Mouse (Mus musculus): ENCODE measurements around the gene Slc17a1. TPM values are rescaled to one million over a fixed set of nuclear protein-coding genes. Genes with fewer than 3 reads are reported as not detected.

Slc17a1 gene
- polyA plus RNA-seq (2015; fragmentation: Nextera tagmentation; extraction: Ambion mirVana), result 0.09 and 0.13 TPM in 2 replicates

- DNase-seq (ENCODE audit: low spot score), result no peak
These were observed at the start of gene Slc17a1 for GRCm38 (mm10) chr13:23867405-23867804. Slc17a1 (plus strand) TSS chr13:23867750.

- DNase-seq (ENCODE audit: low spot score), result no peak
These were observed 47.2 kb upstream of the Slc17a1 start for GRCm38 (mm10) chr13:23820179-23820940.

- DNase-seq (ENCODE audit: low spot score), result no peak
These were observed 45.3 kb upstream of the Slc17a1 start for GRCm38 (mm10) chr13:23822213-23822612.

DNA sequence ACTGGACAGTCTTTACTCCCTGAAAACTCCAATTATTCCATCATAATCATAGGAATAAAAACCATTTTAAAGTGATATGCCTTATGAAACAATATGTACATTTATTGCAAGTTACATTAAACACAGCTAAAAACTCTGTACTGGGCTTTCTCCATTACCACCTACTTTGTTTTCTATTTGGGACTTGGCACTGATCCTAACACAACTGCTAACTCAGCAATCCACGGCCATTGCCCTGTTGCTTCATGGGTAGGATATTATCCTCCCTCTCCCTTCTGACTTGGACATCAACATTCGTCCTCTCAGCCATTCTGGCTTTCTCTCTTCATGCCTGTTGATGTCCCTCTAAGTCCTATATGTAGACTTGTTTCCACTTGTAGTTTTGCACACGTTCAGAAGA, 40.9 kb upstream of the Slc17a1 start:
- DNase-seq (ENCODE audit: low spot score), result no peak

GRCm38 (mm10) chr13:23833053-23833452, 34.5 kb upstream of the Slc17a1 start:
- peak; percentile 48 for DNase-seq (ENCODE audit: low spot score)

DNA sequence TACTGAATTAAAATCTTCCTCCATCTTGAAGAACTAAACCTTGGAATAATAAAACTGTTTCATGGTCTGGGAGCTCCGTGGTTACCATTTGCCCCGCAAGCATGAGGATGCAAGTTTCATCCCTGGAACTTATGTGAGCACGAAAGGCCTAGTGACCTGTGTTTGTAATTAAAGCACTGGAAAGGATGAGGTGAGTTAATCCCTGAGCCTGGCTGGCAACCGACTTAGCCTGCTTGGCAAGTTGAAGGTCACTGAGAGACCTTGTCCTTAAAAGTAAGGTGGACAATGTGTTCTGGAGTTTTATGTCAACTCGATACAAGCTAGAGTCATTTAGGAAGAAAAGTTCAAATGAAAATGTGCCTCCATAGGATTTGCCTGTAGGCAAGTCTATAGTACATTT, 32.7 kb upstream of the Slc17a1 start:
- no peak for DNase-seq (ENCODE audit: low spot score)

DNA sequence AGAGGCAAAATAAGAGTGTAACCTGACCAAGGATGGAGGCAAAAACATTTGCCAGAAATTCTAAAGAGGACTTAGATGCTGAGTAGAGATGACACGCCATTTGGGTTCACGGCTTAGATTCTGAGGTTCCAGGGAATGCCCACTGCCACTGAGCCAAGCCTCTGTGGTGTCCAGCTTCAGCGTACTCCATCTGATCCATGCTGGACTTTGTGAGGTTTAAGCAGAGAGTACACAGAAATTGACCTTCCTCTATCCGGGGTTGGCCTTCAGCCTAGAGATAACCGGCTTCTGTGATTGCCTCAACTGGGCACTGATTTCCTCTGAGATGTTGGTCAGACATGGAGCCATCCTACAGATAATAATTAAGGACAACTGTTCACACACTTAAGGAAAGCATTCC, 30.9 kb upstream of the Slc17a1 start:
- no peak for DNase-seq (ENCODE audit: low spot score)

DNA sequence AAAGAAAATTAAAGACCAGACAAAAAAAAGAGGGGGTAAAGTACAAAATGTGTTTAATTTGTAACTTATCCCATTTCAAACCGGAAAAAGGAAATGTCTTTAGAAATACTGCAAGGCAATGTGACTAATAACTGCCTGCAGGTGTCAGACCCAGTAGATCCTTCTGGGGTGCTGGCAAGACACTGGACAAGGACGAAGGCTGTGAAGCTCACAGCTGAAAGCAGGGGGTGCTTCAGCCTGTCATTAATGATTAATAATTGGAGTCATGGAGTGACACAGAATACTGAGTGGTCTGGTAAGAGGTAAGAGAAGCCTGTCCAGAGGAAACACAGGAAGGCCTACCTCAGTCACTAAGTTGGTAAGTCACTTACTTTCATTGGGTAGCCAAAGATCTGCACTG, 28.2 kb upstream of the Slc17a1 start, which contains the start of gene Slc17a3:
Slc17a3 (plus strand) TSS at position 127 of the 400 bp plus-strand sequence.
- no peak for DNase-seq (ENCODE audit: low spot score)

- DNase-seq (ENCODE audit: low spot score), result no peak
These were observed 21.7 kb upstream of the Slc17a1 start for GRCm38 (mm10) chr13:23845851-23846250.

GRCm38 (mm10) chr13:23849299-23849698, 18.3 kb upstream of the Slc17a1 start:
- DNase-seq (ENCODE audit: low spot score), result no peak

GRCm38 (mm10) chr13:23856401-23856800, 11.1 kb upstream of the Slc17a1 start:
- no peak for DNase-seq (ENCODE audit: low spot score)

GRCm38 (mm10) chr13:23861815-23862214, 5.7 kb upstream of the Slc17a1 start:
- DNase-seq (ENCODE audit: low spot score), result no peak

GRCm38 (mm10) chr13:23864711-23865110, 2.8 kb upstream of the Slc17a1 start:
- no peak for DNase-seq (ENCODE audit: low spot score)

GRCm38 (mm10) chr13:23866086-23866710, 1.4 kb upstream of the Slc17a1 start:
- no peak for DNase-seq (ENCODE audit: low spot score)

DNA sequence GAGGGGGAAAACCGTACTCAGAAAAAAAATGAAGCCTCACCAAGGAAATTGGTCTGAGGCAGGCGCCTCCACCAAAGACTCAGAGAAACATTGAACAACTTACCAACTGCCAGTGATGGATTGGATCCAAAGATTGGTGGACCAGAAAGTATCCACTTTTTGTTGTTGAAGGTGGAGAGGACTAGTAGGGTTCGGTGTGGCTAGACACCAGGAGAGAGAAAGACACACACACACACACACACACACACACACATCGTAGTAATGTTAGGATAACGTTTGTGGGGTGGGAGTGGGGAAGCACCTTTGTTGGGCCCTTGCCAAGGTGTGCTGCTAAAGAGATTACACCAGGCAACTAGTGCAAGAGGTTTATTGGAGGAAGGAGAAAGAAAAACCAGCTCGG, 550 bp upstream of the Slc17a1 start:
- DNase-seq (ENCODE audit: low spot score), result no peak

- no peak for DNase-seq (ENCODE audit: low spot score)
These were observed 1.4 kb downstream of the Slc17a1 start for GRCm38 (mm10) chr13:23868790-23869533.

DNA sequence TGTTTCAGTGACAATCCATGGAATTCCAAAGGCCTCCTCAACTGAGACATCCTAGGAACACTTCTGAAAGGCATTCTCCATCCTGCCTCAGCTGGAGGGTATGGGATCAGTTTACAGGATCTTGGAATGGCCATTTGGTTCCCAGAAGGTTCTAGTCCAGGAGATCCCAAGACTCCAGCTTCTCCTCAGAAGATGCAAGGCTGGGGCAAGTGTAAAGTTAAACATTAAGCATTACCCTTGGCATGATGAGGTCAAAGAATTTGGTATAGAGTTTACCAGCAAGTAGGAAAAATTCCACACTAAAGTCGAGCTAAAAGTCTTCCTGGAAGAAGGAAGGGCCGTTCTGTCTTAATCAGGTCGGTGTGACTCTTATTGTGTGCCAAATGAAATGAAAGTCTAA, 2.4 kb downstream of the Slc17a1 start:
- no peak for DNase-seq (ENCODE audit: low spot score)

DNA sequence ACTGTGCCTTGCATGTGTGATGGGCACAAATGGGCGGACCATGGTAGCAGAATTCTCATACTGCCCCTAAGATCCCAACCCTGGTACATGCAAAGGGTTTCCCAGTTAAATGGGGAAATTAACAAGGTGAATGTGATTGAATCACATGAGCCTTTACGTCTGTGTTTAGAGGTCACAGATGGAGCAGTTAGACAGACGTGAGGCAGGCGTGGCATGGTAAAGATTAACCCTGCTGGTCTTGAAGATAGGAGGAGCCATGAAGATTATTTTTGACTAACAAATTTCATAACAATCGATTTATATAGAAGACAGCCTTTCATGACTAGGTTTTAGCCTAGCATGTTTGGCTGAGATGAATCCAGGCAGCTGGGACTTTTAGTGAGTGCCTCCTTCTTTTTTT, 5.6 kb downstream of the Slc17a1 start:
- no peak for DNase-seq (ENCODE audit: low spot score)

GRCm38 (mm10) chr13:23879106-23879505, 11.6 kb downstream of the Slc17a1 start:
- no peak for DNase-seq (ENCODE audit: low spot score)

DNA sequence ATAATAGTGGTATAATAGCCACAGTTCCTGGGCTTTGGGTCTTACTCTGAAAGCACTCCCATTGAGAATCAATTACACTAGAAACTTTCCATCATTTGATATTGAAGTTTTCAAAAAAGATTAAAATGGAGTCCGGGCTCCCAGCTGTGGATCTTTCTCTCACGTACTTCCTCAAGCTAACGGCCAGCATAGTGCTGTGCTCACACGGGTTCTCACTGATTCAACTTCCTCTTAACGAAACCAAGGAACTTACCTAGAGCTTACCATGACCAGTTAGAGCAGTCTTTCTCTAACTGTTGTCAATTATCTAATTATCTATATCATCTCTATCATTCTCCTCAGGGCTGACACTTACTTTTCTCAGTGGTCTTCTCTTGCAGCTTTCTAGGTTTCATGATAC, 12.1 kb downstream of the Slc17a1 start:
- no peak for DNase-seq (ENCODE audit: low spot score)

DNA sequence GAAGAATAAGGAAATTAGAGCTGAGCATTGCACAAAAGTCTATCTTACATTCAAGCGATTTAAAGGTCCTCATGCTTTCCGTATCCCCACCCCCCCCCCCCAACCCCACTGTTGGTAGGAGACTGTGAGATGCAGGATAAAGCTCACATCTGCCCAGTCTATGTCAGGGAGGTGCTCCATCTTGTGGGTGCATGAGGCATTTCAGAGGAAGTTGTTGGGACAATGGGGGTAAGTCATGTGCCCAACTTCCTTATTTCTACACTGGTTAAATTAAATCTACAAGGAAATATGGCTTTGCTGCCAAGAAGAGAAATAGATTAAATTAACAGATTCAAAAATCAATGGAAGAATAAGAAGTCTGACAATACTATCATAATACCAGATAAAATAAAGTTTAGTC, 18.0 kb downstream of the Slc17a1 start:
- DNase-seq (ENCODE audit: low spot score), result peak; percentile 53

Data from thymus, postnatal 0 days (tissue).